Mouse (Mus musculus) intestine, postnatal 0 days (tissue): Measurements from ENCODE around the gene Ebf1. TPM values are rescaled to one million over a fixed set of nuclear protein-coding genes. Genes with fewer than 3 reads are reported as not detected.

Source experiments
- ATAC-seq: fragments of 200-750 bp; cut with Nextera tagmentation; 2 replicates; pipeline ENCODE4 v1.8.0; 2017; ENCODE audit warnings: mild to moderate bottlenecking, moderate TSS enrichment, moderate library complexity
- H3K27ac ChIP-seq: fragments of 300-500 bp; sonication (generic); 2 replicates; pipeline ENCODE4 v1.5.1; 2014; ENCODE audit warnings: mild to moderate bottlenecking, low read depth, low read length, moderate library complexity
- H3K27me3 ChIP-seq: fragments of 300-500 bp; sonication (generic); replicated peaks from 2 replicates; pipeline ENCODE4 v1.6.1; 2014; ENCODE audit warnings: low read length, mixed read lengths; ENCODE audit not compliant: control insufficient read depth, insufficient read depth
- H3K36me3 ChIP-seq: fragments of 300-500 bp; sonication (generic); 2 replicates; pipeline ENCODE4 v1.6.1; 2014; ENCODE audit warnings: mild to moderate bottlenecking, moderate library complexity; ENCODE audit not compliant: control insufficient read depth, insufficient read depth
- H3K4me1 ChIP-seq: fragments of 300-500 bp; sonication (generic); replicated peaks from 2 replicates; pipeline ENCODE4 v1.6.1; 2014; ENCODE audit warnings: antibody characterized with exemption, low read length, mixed read lengths; ENCODE audit not compliant: control insufficient read depth, insufficient read depth
- H3K4me2 ChIP-seq: fragments of 300-500 bp; sonication (generic); replicated peaks from 2 replicates; pipeline ENCODE4 v1.6.1; 2014; ENCODE audit warnings: low read depth, mild to moderate bottlenecking, moderate library complexity
- H3K4me3 ChIP-seq: fragments of 300-500 bp; sonication (generic); 2 replicates; pipeline ENCODE4 v1.5.1; 2014; ENCODE audit warnings: low read depth, low read length
- H3K9ac ChIP-seq: fragments of 300-500 bp; sonication (generic); 2 replicates; pipeline ENCODE4 v1.6.1; 2014; ENCODE audit warnings: mild to moderate bottlenecking, low read depth, low read length
- H3K9me3 ChIP-seq: fragments of 300-500 bp; sonication (generic); 2 replicates; pipeline ENCODE4 v1.6.1; 2016; ENCODE audit warnings: mixed run types; ENCODE audit not compliant: control insufficient read depth
- CTCF ChIP-seq: sonication (generic); IDR thresholded peaks from 2 replicates; pipeline ENCODE4 v1.5.1; 2016; ENCODE audit warnings: low read depth, mild to moderate bottlenecking, control low read depth, antibody characterized with exemption, moderate library complexity
- WGBS: fragments of 180-500 bp; shearing (Covaris S2); extraction: QIAGEN DNeasy Blood & Tissue Kit; methylation state at CpG from one replicate; pipeline ENCODE4 v1.1.7; 2014; 5-methylcytosine and 5-hydroxymethylcytosine counted together
- polyA plus RNA-seq: library from polyadenylated mRNA; unstranded; fragments of >200 nt; fragmentation: Nextera tagmentation; extraction: Ambion mirVana; gene quantifications from 2 replicates; pipeline ENCODE4 v1.2.1, GENCODE M21; 2015

Ebf1 gene
- polyA plus RNA-seq, 1 experiment from 2014 or later: 4.0 TPM

DNA sequence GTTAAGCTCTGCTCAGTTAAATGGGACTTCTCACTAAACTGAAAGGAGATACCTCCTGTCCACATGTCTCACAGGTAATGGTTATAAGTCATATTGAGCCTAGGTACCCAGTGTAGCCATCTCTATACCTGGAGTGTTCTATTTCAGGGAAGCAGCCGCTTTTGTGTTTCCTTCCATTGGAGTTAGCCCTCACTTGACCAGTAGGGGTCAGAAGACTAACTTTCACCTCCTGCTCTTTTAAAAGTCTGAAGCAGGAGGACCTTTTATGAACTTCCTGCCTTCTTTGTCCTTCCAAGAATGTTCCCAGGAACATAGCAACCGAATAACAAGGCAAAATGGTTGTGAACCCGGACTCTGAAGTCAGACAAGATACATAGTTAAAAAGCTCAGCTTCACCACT is 157.3 kb downstream of the Ebf1 start:
- Histone ChIP-seq H3K4me2 (no peak overlapping the region), H3K27ac (no peak overlapping the region), H3K9ac (no peak overlapping the region), H3K4me1 (no peaks in the 10 kb centered on the region), H3K9me3 (no peaks in the 10 kb centered on the region), H3K36me3 (no peaks in the 10 kb centered on the region), H3K4me3 (no peak overlapping the region), H3K27me3 (no peaks in the 10 kb centered on the region)
- WGBS: 77% methylated on average over 3 of the region's 3 CpGs
- TF ChIP-seq CTCF: peak; percentile 64
- no peak for ATAC-seq

DNA sequence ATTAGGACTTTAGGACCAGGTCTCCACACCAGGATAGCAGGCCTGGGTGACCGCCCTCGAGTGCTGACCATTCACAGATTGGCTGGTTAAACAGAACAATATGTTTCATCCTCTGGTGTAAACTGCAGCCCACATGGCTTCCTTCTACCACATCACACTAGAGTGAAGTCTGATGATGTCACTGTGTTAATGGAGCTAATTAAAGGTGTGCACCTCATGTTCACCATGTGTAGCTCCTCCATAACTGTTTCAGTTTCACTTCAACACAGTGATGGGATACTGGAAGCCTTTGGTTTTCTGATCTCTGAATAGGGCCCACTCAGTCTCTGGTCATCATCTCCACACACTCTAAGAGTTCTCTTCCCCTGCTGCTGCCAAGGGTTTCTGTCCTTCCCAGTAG is 158.4 kb downstream of the Ebf1 start:
- Histone ChIP-seq H3K4me1 (no peaks in the 10 kb centered on the region), H3K4me3 (no peak overlapping the region), H3K27ac (no peak overlapping the region), H3K36me3 (no peaks in the 10 kb centered on the region), H3K4me2 (no peak overlapping the region), H3K9me3 (no peaks in the 10 kb centered on the region), H3K9ac (no peak overlapping the region), H3K27me3 (no peaks in the 10 kb centered on the region)
- no peak for TF ChIP-seq CTCF
- 92% methylated on average over 2 of the region's 2 CpGs for WGBS
- no peak for ATAC-seq

GRCm38 (mm10) chr11:44776556-44776955 is 159.4 kb downstream of the Ebf1 start:
- Histone ChIP-seq H3K27me3 (no peaks in the 10 kb centered on the region), H3K9me3 (no peaks in the 10 kb centered on the region), H3K4me3 (no peak overlapping the region), H3K4me1 (no peaks in the 10 kb centered on the region), H3K4me2 (no peak overlapping the region), H3K27ac (no peak overlapping the region), H3K36me3 (no peaks in the 10 kb centered on the region), H3K9ac (no peak overlapping the region)
- TF ChIP-seq CTCF: no peak
- ATAC-seq: no peak
- 18% methylated on average over 2 of the region's 2 CpGs for WGBS

DNA sequence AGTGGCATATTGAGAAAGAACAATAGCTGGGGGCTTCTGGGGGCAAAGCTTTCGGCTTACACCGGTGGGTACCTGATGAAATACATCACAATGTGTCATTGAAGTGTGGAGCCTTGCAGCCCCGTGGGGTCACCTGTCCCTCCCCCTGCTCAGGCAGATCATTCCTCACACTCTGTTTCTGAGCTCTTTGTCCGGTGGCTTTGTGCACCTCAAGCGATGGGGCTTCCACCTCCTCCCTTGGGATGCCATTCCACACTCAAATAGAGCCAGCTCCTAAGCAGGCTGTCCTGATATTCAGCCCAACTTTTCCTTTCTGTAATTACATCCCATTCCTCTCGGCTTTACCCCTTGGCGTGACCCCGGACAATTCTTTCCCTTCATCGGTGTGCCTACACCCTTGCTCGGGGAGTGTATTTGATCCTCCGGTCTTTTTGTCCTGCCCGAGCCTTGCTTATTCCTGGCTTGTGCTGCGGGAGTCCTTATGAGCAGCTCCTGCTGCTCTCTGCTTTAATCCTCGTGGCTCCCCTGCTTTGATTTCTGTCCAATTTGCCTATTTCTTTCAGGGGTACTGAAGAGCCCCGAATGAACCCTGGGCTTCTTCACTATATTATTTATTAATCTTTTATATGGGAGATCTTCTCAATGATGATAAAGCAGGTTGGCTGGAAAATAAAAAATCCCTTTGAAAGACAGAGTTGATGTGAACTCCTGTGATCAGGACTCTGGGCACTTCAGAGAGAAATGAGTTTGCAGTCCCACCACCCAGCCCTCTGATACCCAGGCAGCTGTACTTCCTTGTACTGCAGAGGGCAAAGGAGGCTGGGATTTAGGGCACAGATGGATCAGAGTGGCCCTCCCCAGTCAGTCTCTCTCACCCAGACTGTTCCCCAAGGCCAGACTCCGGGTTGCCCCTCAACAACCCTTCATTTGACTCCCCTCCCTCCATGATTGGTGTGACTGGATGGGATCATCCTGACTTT is 160.5 kb downstream of the Ebf1 start:
- ATAC-seq: no peak
- H3K4me1 ChIP-seq: no peaks in the 10 kb centered on the region
- H3K27ac ChIP-seq: no peak overlapping the region
- H3K4me3 ChIP-seq: no peak overlapping the region
- H3K9ac ChIP-seq: no peak overlapping the region
- no peaks in the 10 kb centered on the region for H3K27me3 ChIP-seq
- H3K9me3 ChIP-seq: no peaks in the 10 kb centered on the region
- no peak overlapping the region for H3K4me2 ChIP-seq
- no peaks in the 10 kb centered on the region for H3K36me3 ChIP-seq
- 67% methylated on average over 16 of the region's 16 CpGs for WGBS
- no peak for TF ChIP-seq CTCF

DNA sequence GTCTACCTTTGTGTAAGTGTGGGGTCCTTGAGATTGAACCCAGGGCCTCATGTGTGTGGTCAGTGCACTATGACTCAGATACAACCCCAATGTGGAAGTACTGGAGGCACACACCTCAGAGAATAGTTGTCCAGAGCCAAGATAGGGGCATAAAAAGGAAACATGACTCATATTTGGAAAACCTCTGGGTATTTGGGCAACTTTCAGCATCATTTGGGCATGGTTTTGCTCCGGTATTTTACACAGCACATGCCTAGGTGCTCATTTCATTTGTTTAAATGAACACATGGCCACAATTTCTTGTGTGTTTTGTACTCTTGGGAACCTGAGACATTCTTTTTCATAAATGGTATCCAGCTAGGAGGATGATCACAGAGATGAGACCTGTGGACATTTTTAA is 161.9 kb downstream of the Ebf1 start:
- no peak for ATAC-seq
- TF ChIP-seq CTCF: no peak
- Histone ChIP-seq H3K4me3 (no peak overlapping the region), H3K4me2 (no peak overlapping the region), H3K4me1 (no peaks in the 10 kb centered on the region), H3K36me3 (no peaks in the 10 kb centered on the region), H3K27me3 (no peaks in the 10 kb centered on the region), H3K27ac (no peak overlapping the region), H3K9ac (no peak overlapping the region), H3K9me3 (no peaks in the 10 kb centered on the region)
- WGBS: 90% methylated on average over 1 of the region's 1 CpGs

DNA sequence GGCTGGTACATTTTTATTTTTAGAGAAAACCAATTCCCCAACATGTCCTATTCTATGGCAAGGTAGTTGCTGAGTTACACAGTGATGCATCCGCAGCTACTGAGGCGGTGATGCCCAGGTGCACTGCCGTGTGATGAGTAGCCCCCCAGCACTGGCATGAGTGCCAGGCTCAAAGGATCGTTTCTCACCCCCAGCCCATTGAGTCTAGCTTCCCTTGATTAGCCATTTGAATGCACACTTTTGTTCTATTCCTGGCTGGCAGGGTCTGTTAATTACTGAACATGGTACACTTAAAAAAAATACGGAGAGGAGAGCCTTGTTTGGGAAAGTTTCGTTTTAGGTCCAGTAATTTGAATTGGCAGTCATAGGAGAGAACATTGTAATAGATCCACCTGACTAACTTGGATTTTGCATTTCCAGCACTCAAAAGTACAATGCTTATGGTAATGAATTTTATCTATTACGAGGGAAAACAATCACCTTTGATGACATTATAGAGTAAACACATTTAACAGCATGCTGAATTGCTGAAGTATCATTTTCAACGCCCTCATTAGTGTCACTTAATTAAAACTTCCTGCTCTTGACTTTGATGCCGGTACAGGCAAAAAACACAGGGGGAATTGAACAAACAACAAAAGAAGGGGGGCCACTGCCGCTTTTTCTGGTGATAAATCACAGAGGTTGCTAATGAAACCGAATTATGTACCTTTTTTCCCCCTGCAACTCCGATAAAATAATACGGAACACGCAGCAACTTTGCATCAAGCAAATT is 167.3 kb downstream of the Ebf1 start:
- Histone ChIP-seq H3K4me2 (no peak overlapping the region), H3K4me1 (no peaks in the 10 kb centered on the region), H3K9me3 (no peaks in the 10 kb centered on the region), H3K27me3 (no peaks in the 10 kb centered on the region), H3K4me3 (no peak overlapping the region), H3K9ac (no peak overlapping the region), H3K36me3 (no peaks in the 10 kb centered on the region), H3K27ac (no peak overlapping the region)
- 80% methylated on average over 14 of the region's 14 CpGs for WGBS
- ATAC-seq: no peak
- no peak for TF ChIP-seq CTCF
